Mouse (Mus musculus): ENCODE results near the gene Foxn4. TPM values are rescaled to one million over a fixed set of nuclear protein-coding genes. Genes with fewer than 3 reads are reported as not detected.

The Foxn4 gene
- polyA plus RNA-seq, 1 experiment: not detected

GRCm38 (mm10) chr5:114298212-114298894 lies 24.7 kb upstream of the Foxn4 start:
- Histone ChIP-seq H3K27ac (ENCODE audit: insufficient read depth, low read depth, low read length) (no peak overlapping the region), H3K4me1 (ENCODE audit: control insufficient read depth, insufficient read depth, low read length) (no peaks in the 10 kb centered on the region), H3K4me3 (ENCODE audit: insufficient read depth, low read length) (no peak overlapping the region)
- TF ChIP-seq POLR2A (IDR thresholded peaks at IDR 0.05; ENCODE audit: borderline replicate concordance, low read depth, low read length) (no peak), CTCF (IDR thresholded peaks at IDR 0.05; ENCODE audit: low read depth, low read length) (no peak)

DNA sequence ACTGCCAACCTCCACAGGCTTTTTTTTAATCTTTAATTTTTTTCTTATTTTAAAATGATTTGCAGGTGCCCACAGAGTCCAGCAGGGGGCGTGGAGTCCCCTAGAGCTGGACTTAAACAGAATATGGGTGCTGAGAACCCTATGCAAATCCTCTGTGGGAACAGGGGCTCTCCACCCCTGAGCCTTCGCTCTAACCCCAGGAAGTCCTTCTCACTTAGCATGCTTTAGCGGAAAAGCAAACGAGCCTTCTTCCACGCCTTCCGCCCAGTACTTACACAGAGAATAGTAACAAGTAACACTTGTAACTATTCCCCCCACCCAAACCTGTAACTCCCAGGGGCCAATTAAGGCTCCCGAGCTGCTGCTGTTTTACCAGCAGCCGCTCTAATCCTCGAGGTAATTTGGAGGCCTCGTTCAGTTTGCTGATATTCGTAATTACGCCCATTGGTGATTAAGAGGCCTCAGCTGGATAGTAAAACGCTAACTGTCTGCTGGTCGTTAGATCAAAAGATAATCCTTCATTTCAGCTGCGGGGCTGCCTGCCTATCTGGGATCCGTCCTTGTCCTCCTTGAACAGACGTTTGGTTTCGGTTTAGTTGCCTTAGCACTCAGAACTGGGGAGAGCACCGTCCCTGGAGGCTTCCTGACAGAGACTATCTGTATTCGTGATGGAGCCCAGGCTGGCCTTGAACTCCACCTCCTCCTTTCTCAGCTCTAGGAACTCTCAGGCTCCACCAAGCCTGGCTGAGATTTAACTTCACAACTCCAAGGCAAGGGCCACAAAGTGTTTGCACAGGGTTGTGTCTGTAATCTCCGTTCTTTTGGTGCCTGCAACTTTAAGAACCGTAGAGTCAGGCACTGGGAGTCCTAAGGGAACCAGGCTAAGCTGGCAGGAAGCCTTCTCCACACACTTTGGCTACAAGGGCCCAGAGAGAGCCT lies 23.4 kb upstream of the Foxn4 start:
- no peaks in the 10 kb centered on the region for H3K4me1 ChIP-seq (ENCODE audit: control insufficient read depth, insufficient read depth, low read length)
- no peak overlapping the region for H3K27ac ChIP-seq (ENCODE audit: insufficient read depth, low read depth, low read length)
- no peak overlapping the region for H3K4me3 ChIP-seq (ENCODE audit: insufficient read depth, low read length)
- TF ChIP-seq POLR2A (IDR thresholded peaks at IDR 0.05; ENCODE audit: borderline replicate concordance, low read depth, low read length) (no peak), CTCF (IDR thresholded peaks at IDR 0.05; ENCODE audit: low read depth, low read length) (peak; percentile 48; the same call in 1 of the 2 replicates)

DNA sequence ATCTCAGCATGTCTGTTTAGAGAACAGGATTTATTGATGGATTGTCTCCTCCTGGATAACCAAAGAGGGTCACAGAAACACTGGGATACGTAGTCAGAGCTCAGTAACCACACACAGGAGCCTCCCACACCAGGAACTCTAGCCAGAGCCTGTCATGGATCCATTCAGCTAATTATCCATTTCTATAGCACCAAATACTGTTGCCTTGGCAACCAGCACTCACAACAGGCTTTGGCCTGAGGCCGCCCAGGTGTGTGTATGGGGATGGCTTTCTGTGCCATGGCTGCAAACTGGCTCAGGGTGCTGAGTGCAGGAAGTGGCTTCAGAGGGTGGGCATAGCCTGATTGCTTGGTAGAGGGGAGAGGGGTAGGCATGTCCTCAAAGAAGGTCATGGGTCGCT lies 16.4 kb upstream of the Foxn4 start:
- TF ChIP-seq CTCF (IDR thresholded peaks at IDR 0.05; ENCODE audit: low read depth, low read length) (no peak), POLR2A (IDR thresholded peaks at IDR 0.05; ENCODE audit: borderline replicate concordance, low read depth, low read length) (no peak)
- Histone ChIP-seq H3K4me1 (ENCODE audit: control insufficient read depth, insufficient read depth, low read length) (no peaks in the 10 kb centered on the region), H3K4me3 (ENCODE audit: insufficient read depth, low read length) (no peak overlapping the region), H3K27ac (ENCODE audit: insufficient read depth, low read depth, low read length) (no peak overlapping the region)

DNA sequence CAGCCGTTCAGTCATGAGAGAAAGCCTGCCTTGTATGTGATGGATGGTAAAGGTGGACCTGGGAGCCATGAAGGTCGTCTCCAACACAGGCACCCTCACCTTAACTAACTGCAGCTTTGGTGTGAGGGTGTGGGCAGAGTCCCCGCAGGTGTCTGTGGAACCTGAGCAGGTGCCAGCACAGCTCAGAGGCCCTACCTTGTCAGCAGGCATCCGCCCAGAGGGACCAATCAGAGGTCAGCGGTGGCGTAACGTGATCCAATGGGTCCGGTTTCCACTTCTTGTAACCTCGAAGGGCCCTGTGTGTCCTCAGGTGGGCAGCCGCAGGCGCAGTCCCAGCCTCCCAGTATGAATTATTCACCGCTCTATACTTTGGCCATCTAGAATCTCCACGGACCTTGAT lies 15.3 kb upstream of the Foxn4 start, which contains the start of gene Myo1h:
TSS of gene Myo1h (plus strand) at position 293 of the 400 bp plus-strand sequence.
- TF ChIP-seq POLR2A (IDR thresholded peaks at IDR 0.05; ENCODE audit: borderline replicate concordance, low read depth, low read length) (no peak), CTCF (IDR thresholded peaks at IDR 0.05; ENCODE audit: low read depth, low read length) (no peak)
- no peak within 1 kb of the TSS for H3K4me3 ChIP-seq (ENCODE audit: insufficient read depth, low read length)
- no peaks in the 10 kb centered on the region for H3K4me1 ChIP-seq (ENCODE audit: control insufficient read depth, insufficient read depth, low read length)
- no peak within 1 kb of the TSS for H3K27ac ChIP-seq (ENCODE audit: insufficient read depth, low read depth, low read length)

GRCm38 (mm10) chr5:114288396-114288795 lies 14.8 kb upstream of the Foxn4 start:
- no peaks in the 10 kb centered on the region for H3K4me1 ChIP-seq (ENCODE audit: control insufficient read depth, insufficient read depth, low read length)
- TF ChIP-seq POLR2A (IDR thresholded peaks at IDR 0.05; ENCODE audit: borderline replicate concordance, low read depth, low read length) (no peak), CTCF (IDR thresholded peaks at IDR 0.05; ENCODE audit: low read depth, low read length) (no peak)
- H3K4me3 ChIP-seq (ENCODE audit: insufficient read depth, low read length): no peak overlapping the region
- no peak overlapping the region for H3K27ac ChIP-seq (ENCODE audit: insufficient read depth, low read depth, low read length)

GRCm38 (mm10) chr5:114286872-114287571 lies 13.4 kb upstream of the Foxn4 start:
- no peak for TF ChIP-seq CTCF (IDR thresholded peaks at IDR 0.05; ENCODE audit: low read depth, low read length)
- TF ChIP-seq POLR2A (IDR thresholded peaks at IDR 0.05; ENCODE audit: borderline replicate concordance, low read depth, low read length): no peak
- no peaks in the 10 kb centered on the region for H3K4me1 ChIP-seq (ENCODE audit: control insufficient read depth, insufficient read depth, low read length)

DNA sequence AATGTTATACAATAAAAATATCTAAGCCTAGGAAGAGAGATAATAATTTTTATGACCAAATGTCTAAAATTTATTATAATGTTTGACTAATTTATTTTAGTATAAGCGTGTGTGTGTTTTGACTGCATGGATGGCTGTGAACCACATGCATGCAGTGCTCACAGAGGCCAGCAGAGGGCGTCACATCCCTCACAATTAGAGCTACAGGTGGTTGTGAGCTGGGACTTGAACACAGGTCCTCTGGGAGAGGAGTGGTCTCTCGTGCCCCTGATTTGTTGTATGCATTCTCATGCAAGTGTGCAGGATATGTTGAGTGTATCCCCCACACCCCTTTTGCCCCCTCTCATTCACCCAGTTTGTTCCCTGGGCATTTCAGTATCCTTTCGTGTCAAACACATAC lies 12.5 kb upstream of the Foxn4 start:
- no peak overlapping the region for H3K4me3 ChIP-seq (ENCODE audit: insufficient read depth, low read length)
- H3K27ac ChIP-seq (ENCODE audit: insufficient read depth, low read depth, low read length): no peak overlapping the region
- TF ChIP-seq CTCF (IDR thresholded peaks at IDR 0.05; ENCODE audit: low read depth, low read length) (peak; percentile 53), POLR2A (IDR thresholded peaks at IDR 0.05; ENCODE audit: borderline replicate concordance, low read depth, low read length) (no peak)
- no peaks in the 10 kb centered on the region for H3K4me1 ChIP-seq (ENCODE audit: control insufficient read depth, insufficient read depth, low read length)

More at GRCm38 (mm10) chr5:114286872-114287571, 13.4 kb upstream of the Foxn4 start:
- H3K4me3 ChIP-seq (ENCODE audit: insufficient read depth, low read length): no peak overlapping the region
- no peak overlapping the region for H3K27ac ChIP-seq (ENCODE audit: insufficient read depth, low read depth, low read length)

DNA sequence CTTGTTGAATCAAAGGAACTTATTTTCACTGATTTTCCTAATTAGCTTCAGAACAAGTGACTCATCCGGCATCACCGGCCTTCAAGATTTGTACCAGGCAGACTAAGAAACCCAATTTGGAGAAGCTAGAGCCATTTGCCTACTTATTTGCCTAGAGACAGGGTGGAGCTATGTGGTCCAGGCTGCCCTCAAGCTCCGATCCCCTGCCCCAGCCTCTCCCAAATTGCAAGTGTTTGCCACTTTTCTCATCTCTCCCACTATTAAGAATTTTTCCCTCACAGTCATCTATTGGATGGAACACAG lies 11.7 kb upstream of the Foxn4 start:
- Histone ChIP-seq H3K27ac (ENCODE audit: insufficient read depth, low read depth, low read length) (no peak overlapping the region), H3K4me3 (ENCODE audit: insufficient read depth, low read length) (no peak overlapping the region), H3K4me1 (ENCODE audit: control insufficient read depth, insufficient read depth, low read length) (no peaks in the 10 kb centered on the region)
- TF ChIP-seq POLR2A (IDR thresholded peaks at IDR 0.05; ENCODE audit: borderline replicate concordance, low read depth, low read length) (no peak), CTCF (IDR thresholded peaks at IDR 0.05; ENCODE audit: low read depth, low read length) (no peak)

- H3K4me3 ChIP-seq (ENCODE audit: insufficient read depth, low read length): no peak overlapping the region
- no peak overlapping the region for H3K27ac ChIP-seq (ENCODE audit: insufficient read depth, low read depth, low read length)
- TF ChIP-seq CTCF (IDR thresholded peaks at IDR 0.05; ENCODE audit: low read depth, low read length) (no peak), POLR2A (IDR thresholded peaks at IDR 0.05; ENCODE audit: borderline replicate concordance, low read depth, low read length) (no peak)
- no peaks in the 10 kb centered on the region for H3K4me1 ChIP-seq (ENCODE audit: control insufficient read depth, insufficient read depth, low read length)
Observed at GRCm38 (mm10) chr5:114284604-114285397, 11.2 kb upstream of the Foxn4 start.

Measured in bone marrow macrophage, adult 2 months (primary cell).